Mouse (Mus musculus) right cerebral cortex, postnatal 14 days (tissue): ENCODE measurements around the gene Immp2l.
"Not testable (repeated sequence)": the region's sequence is repeated elsewhere in the genome, so short reads cannot be mapped to it uniquely, and the experiment has no call there.

Source experiments
- DNase-seq: peaks from one replicate; pipeline ENCODE4 v3.0.0; 2022

Gene Immp2l

GRCm38 (mm10) chr12:41023511-41024421 lies at the start of gene Immp2l:
Gene Immp2l (plus strand): TSS chr12:41024090.
- peak; percentile 92 for DNase-seq

GRCm38 (mm10) chr12:40978719-40979500 lies 45.0 kb upstream of the Immp2l start:
- no peak for DNase-seq

- no peak for DNase-seq
Observed at GRCm38 (mm10) chr12:40979716-40980115, 44.2 kb upstream of the Immp2l start.

GRCm38 (mm10) chr12:40980160-40980559 lies 43.7 kb upstream of the Immp2l start:
- DNase-seq = no peak

- DNase-seq = no peak
Observed at GRCm38 (mm10) chr12:40983021-40983420, 40.9 kb upstream of the Immp2l start.

- no peak for DNase-seq
Observed at GRCm38 (mm10) chr12:40984735-40985134, 39.2 kb upstream of the Immp2l start.

- DNase-seq = no peak
Observed at GRCm38 (mm10) chr12:40985791-40986190, 38.1 kb upstream of the Immp2l start.

- DNase-seq = no peak
Observed at GRCm38 (mm10) chr12:40988311-40989065, 35.4 kb upstream of the Immp2l start.

- DNase-seq = no peak
Observed at GRCm38 (mm10) chr12:40991647-40992046, 32.2 kb upstream of the Immp2l start.

GRCm38 (mm10) chr12:40992237-40992636 lies 31.7 kb upstream of the Immp2l start:
- not testable (repeated sequence) for DNase-seq

- DNase-seq = no peak
Observed at GRCm38 (mm10) chr12:40994846-40995245, 29.0 kb upstream of the Immp2l start.

- DNase-seq = no peak
Observed at GRCm38 (mm10) chr12:40995618-40996370, 28.1 kb upstream of the Immp2l start.

GRCm38 (mm10) chr12:41022516-41022915 lies 1.4 kb upstream of the Immp2l start:
- DNase-seq = no peak

GRCm38 (mm10) chr12:41024512-41024911 lies 622 bp downstream of the Immp2l start:
- DNase-seq = no peak

GRCm38 (mm10) chr12:41027485-41027884 lies 3.6 kb downstream of the Immp2l start:
- DNase-seq = no peak

GRCm38 (mm10) chr12:41031119-41031518 lies 7.2 kb downstream of the Immp2l start:
- no peak for DNase-seq

- no peak for DNase-seq
Observed at GRCm38 (mm10) chr12:41033196-41033595, 9.3 kb downstream of the Immp2l start.

- DNase-seq = no peak
Observed at GRCm38 (mm10) chr12:41039834-41040233, 15.9 kb downstream of the Immp2l start.

- no peak for DNase-seq
Observed at GRCm38 (mm10) chr12:41041737-41042136, 17.8 kb downstream of the Immp2l start.

GRCm38 (mm10) chr12:41044493-41045132 lies 20.7 kb downstream of the Immp2l start:
- no peak for DNase-seq

GRCm38 (mm10) chr12:41047085-41047766 lies 23.3 kb downstream of the Immp2l start:
- no peak for DNase-seq
